Mouse (Mus musculus) CH12.LX (cell line): Measurements from ENCODE around the gene Nop16.

Experiments used
- MXI1 ChIP-seq: IDR thresholded peaks from 2 replicates; pipeline ENCODE4 v1.6.1; 2011; ENCODE audit warnings: mild to moderate bottlenecking, low read depth, low read length, improper control_type of control experiment
- NRF1 ChIP-seq: IDR thresholded peaks from 2 replicates; pipeline ENCODE4 v1.6.1; 2014; ENCODE audit warnings: low read depth, mild to moderate bottlenecking, inconsistent platforms, low read length, improper control_type of control experiment, moderate library complexity

DNA sequence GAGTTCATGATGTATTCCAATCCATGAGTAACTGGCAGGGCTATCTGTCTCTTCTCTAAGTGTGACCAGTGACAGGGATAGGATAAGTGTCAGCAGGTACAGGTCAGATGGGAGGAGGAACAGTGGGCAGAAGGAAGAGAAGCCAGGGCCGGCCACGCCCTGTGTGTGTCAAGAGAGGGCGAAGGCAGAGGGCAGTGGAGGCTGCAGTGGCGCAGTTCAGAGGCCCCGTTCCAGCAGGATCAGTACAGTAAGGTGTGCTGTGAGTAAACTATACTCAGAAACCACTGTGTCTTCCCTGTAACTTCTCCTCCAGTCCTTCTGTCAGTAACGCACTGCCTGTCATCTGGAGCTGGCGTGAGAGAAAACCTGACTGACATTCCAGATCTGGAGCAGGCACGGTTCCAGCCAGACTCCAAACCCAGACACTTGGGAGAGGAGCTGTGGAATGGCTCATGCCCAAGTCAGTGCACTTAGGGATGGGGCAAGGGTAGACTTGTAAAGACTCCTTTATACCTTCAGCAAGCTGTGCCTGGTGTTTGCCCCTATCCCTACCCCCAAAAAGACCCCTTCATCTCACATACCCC, 6.3 kb upstream of the Nop16 start:
- TF ChIP-seq NRF1: no peak
- no peak for TF ChIP-seq MXI1
